In the genomic region with DNA sequence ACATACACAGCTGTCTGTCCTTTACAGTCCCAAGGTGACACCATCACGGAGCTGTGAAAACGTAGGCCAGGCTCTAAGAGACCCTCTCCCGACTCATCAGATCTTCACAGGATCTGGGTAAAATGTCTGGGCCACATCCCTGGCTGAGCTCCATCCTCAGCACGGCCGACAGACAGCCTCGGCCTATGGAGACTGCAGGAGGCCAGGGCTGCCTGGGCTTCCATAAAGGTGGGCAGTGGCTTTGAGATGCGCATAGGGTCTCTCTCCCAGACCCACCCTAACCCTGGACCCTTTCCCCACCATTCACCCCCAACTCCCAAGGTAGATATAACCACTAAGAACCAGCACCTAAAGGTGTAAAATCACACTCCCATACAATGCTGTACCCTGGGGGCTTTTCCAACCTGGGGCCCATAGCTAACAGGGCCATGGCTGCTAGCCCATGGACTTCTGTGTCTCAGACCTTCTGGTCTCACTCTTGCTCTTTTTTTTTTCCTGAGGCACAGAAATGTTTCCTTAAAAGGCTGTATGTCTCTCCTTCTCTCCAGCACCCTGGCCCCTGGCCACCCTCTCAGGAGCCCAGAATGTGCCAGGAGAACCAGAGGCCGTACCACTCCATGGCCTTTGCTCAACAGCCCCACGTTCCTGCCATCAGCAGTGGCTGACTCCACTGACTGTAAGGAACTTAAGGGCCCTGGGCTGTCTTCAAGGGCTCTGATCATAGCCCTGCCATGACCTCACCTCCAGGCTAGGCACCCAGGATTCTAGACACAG, we compare ENCODE assay signal across 16 mouse cellular contexts.
DNase-seq lines count a peak whose midpoint lies in the region; TF ChIP-seq lines count a peak whose summit lies in the region.
"Had no signal": no experiment of that assay in that cellular context is flagged by ENCODE, and none has a peak within 500 bp of the region (broad histone marks: within the 10 kb centered on the region; RNA-seq: fewer than 3 reads in every experiment).

No protein-coding gene starts in this region.

- H3K4me1 ChIP-seq in testis, adult 2 months (ENCODE audit: control insufficient read depth, insufficient read depth, low read length), result peaks cover 16% of the 10 kb centered on the region
- H3K4me1 ChIP-seq in small intestine, adult 2 months (ENCODE audit: control insufficient read depth, insufficient read depth, insufficient read length, low read length), result peaks cover 9% of the 10 kb centered on the region; the same call in 1 of the 2 replicates
- peaks cover 6% of the 10 kb centered on the region; the same call in 1 of the 2 replicates for H3K4me1 ChIP-seq in forebrain, embryonic 10.5 days

- peak overlapping the region; percentile 76 for H3K27ac ChIP-seq in testis, adult 2 months (ENCODE audit: control insufficient read depth, insufficient read depth, low read depth, low read length)
- peak overlapping the region; percentile 58 for H3K27ac ChIP-seq in small intestine, adult 2 months (ENCODE audit: insufficient read depth, low read depth, low read length)
- H3K27ac ChIP-seq in forebrain, embryonic 10.5 days, result no peak overlapping the region
- H3K27ac ChIP-seq: hindbrain, postnatal 0 days; liver, embryonic 14.5 days had no signal

- no peak for TF ChIP-seq CTCF in testis, adult 2 months (IDR thresholded peaks at IDR 0.05; ENCODE audit: control insufficient read depth, insufficient read depth, insufficient replicate concordance, low read depth, low read length)
- TF ChIP-seq CTCF in small intestine, adult 2 months (IDR thresholded peaks at IDR 0.05; ENCODE audit: extremely low read depth, insufficient read length, insufficient replicate concordance, low read depth, low read length), result no peak

- 75% methylated on average over 9 of the region's 9 CpGs for WGBS in small intestine, adult 2 months
- 86% methylated on average over 9 of the region's 9 CpGs for WGBS in forebrain, embryonic 10.5 days

- peak; percentile 38 to 74 for DNase-seq in adrenal gland, adult (ENCODE audit: inconsistent age in 2 of 2, low spot score in 1 of 2)
- DNase-seq in adrenal gland, postnatal 4 days (ENCODE audit: low spot score in 2 of 2), result no peak
- DNase-seq in testis, postnatal 10 days (ENCODE audit: low spot score), result no peak
- DNase-seq in kidney, postnatal 25 days, result peak; percentile 64 to 90
- DNase-seq in gastrocnemius, postnatal 14 days, result no peak
- DNase-seq in forebrain, embryonic 10.5 days (ENCODE audit: extremely low spot score, low spot score), result no peak
- DNase-seq: cerebellum, postnatal 25 days; gastrocnemius, postnatal 10 days; layer of hippocampus, adult 9-11 months; thymus, postnatal 36 days had no signal

- no peaks in the 10 kb centered on the region for H3K9me3 ChIP-seq in forebrain, embryonic 10.5 days
- H3K9me3 ChIP-seq: G1E had no signal

- H3K27me3 ChIP-seq in testis, adult 2 months (ENCODE audit: control insufficient read depth, insufficient read depth, low read length), result no peaks in the 10 kb centered on the region
- no peaks in the 10 kb centered on the region for H3K27me3 ChIP-seq in small intestine, adult 2 months (ENCODE audit: control insufficient read depth, insufficient read depth, low read length)
- no peaks in the 10 kb centered on the region for H3K27me3 ChIP-seq in forebrain, embryonic 10.5 days (ENCODE audit: poor library complexity, severe bottlenecking)

- intact Hi-C loops in gastrocnemius, postnatal 14 days (cut with DNase I; ENCODE audit: low total_unique reads), result no loop called here

- no peak for TF ChIP-seq POLR2A in testis, adult 2 months (IDR thresholded peaks at IDR 0.05; ENCODE audit: control insufficient read depth, low read depth, low read length)
- TF ChIP-seq POLR2A in small intestine, adult 2 months (IDR thresholded peaks at IDR 0.05; ENCODE audit: low read depth, low read length), result no peak

- H3K36me3 ChIP-seq in testis, adult 2 months (ENCODE audit: control insufficient read depth, insufficient read depth, low read length), result no peaks in the 10 kb centered on the region
- H3K36me3 ChIP-seq in small intestine, adult 2 months (ENCODE audit: control insufficient read depth, insufficient read depth, low read length), result no peaks in the 10 kb centered on the region
- H3K36me3 ChIP-seq in forebrain, embryonic 10.5 days (replicated peaks), result no peaks in the 10 kb centered on the region
- H3K36me3 ChIP-seq: G1E had no signal

- H3K4me3 ChIP-seq in testis, adult 2 months (ENCODE audit: control insufficient read depth, low read depth, low read length), result no peak overlapping the region
- no peak overlapping the region for H3K4me3 ChIP-seq in small intestine, adult 2 months (ENCODE audit: low read depth, low read length)
- H3K4me3 ChIP-seq in forebrain, embryonic 10.5 days, result no peak overlapping the region
- H3K4me3 ChIP-seq: erythroblast, embryonic 14.5 days had no signal

Comparison
In these comparisons a context has a peak if more than half of its experiments do, and no peak if none do; other contexts are left out.
1. DNase-seq: peak in adrenal gland, adult (2 of 2) and kidney, postnatal 25 days (2 of 2); none in adrenal gland, postnatal 4 days (0 of 2), testis, postnatal 10 days (single experiment), gastrocnemius, postnatal 14 days (single experiment) and forebrain, embryonic 10.5 days (single experiment).